Mouse (Mus musculus): ENCODE data around the gene Rhot1. TPM values are rescaled to one million over a fixed set of nuclear protein-coding genes. Genes with fewer than 3 reads are reported as not detected.

Gene Rhot1
- polyA plus RNA-seq, 1 experiment from 2014 or later: 48.1 TPM

- H3K4me3 ChIP-seq (replicated peaks; ENCODE audit: low read depth, low read length): peak overlapping the region; percentile 71
- H3K9me3 ChIP-seq (replicated peaks; ENCODE audit: low read length): no peaks in the 10 kb centered on the region
- TF ChIP-seq CTCF (IDR thresholded peaks at IDR 0.05; ENCODE audit: low read depth): peak; percentile 60
- ATAC-seq (replicated peaks; ENCODE audit: low FRiP score, low read depth) (0 out of 2 replicates have a peak, but pooled peaks have one; percentile 17), DNase-seq (ENCODE audit: low spot score) (peak; percentile 65)
- no peak overlapping the region; the same call in 1 of the 2 replicates for H3K27ac ChIP-seq
- peak overlapping the region; percentile 93 for H3K4me2 ChIP-seq (ENCODE audit: low read length)
- under 1% methylated on average over 49 of the region's 53 CpGs for WGBS
- H3K27me3 ChIP-seq (ENCODE audit: insufficient read depth, low read length): peaks cover 9% of the 10 kb centered on the region; the same call in 1 of the 2 replicates
- no peaks in the 10 kb centered on the region for H3K36me3 ChIP-seq (ENCODE audit: insufficient read depth, low read length)
- peak overlapping the region; percentile 57 for H3K9ac ChIP-seq (ENCODE audit: low read depth, low read length)
- peaks cover 9% of the 10 kb centered on the region; the same call in 1 of the 2 replicates for H3K4me1 ChIP-seq (replicated peaks; ENCODE audit: insufficient read depth, low read length)
Measured at GRCm38 (mm10) chr11:80301316-80302045, 92.7 kb downstream of the Rhot1 start.

DNA sequence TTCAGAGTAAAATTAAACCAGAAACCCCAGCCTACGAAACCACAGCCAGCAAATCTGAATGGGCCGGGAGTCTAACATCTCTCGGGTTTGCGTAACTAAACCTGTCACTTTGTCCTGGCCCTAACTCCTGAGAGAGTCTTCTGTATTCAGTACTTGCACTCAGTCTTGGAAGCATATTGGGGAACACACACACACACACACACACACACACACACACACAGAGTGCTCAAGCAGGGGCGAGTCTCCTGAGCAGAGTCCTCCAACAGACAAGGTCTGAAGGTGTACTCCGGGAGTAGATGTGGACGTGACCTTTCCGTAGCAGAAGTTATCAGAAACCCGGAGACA is 93.2 kb downstream of the Rhot1 start:
- no peak overlapping the region for H3K27ac ChIP-seq

DNA sequence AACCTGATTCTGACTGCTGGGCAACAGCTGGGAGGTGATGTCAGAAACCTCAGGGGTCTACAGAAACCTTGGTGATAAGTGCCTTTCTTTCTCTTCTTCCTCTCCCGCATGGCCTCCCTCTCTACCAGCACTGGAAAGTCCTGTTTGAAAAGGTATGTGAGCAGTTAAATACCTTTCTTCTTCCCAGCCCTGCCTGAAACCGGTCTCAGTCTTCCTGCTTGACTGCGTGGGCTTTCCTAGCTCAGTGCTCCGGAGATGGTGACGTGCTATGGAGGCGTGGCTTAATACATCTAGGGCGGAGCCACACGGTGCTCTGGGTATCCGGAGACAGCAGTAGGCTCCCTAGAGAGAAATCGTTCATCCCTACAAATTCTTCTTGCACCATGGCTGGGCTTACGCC is 93.7 kb downstream of the Rhot1 start:
- peak; percentile 49 for ATAC-seq (replicated peaks; ENCODE audit: low FRiP score, low read depth)
- no peak for TF ChIP-seq CTCF (IDR thresholded peaks at IDR 0.05; ENCODE audit: low read depth)
- peak overlapping the region; percentile 93 for H3K4me2 ChIP-seq (ENCODE audit: low read length)
- no peaks in the 10 kb centered on the region for H3K9me3 ChIP-seq (replicated peaks; ENCODE audit: low read length)
- H3K9ac ChIP-seq (ENCODE audit: low read depth, low read length): no peak overlapping the region
- no peak overlapping the region for H3K27ac ChIP-seq
- H3K36me3 ChIP-seq (ENCODE audit: insufficient read depth, low read length): no peaks in the 10 kb centered on the region
- peaks cover 9% of the 10 kb centered on the region; the same call in 1 of the 2 replicates for H3K4me1 ChIP-seq (replicated peaks; ENCODE audit: insufficient read depth, low read length)
- peaks cover 9% of the 10 kb centered on the region; the same call in 1 of the 2 replicates for H3K27me3 ChIP-seq (ENCODE audit: insufficient read depth, low read length)
- DNase-seq (ENCODE audit: low spot score): peak; percentile 87
- peak overlapping the region; percentile 71 for H3K4me3 ChIP-seq (replicated peaks; ENCODE audit: low read depth, low read length)
- 2% methylated on average over 11 of the region's 11 CpGs for WGBS

More for the DNA sequence above, 93.2 kb downstream of the Rhot1 start:
- ATAC-seq (replicated peaks; ENCODE audit: low FRiP score, low read depth) (no peak), DNase-seq (ENCODE audit: low spot score) (no peak)
- Histone ChIP-seq H3K36me3 (ENCODE audit: insufficient read depth, low read length) (no peaks in the 10 kb centered on the region), H3K4me3 (replicated peaks; ENCODE audit: low read depth, low read length) (peak overlapping the region; percentile 71), H3K27me3 (ENCODE audit: insufficient read depth, low read length) (peaks cover 9% of the 10 kb centered on the region; the same call in 1 of the 2 replicates), H3K4me2 (ENCODE audit: low read length) (peak overlapping the region; percentile 93), H3K9me3 (replicated peaks; ENCODE audit: low read length) (no peaks in the 10 kb centered on the region), H3K4me1 (replicated peaks; ENCODE audit: insufficient read depth, low read length) (peaks cover 9% of the 10 kb centered on the region; the same call in 1 of the 2 replicates), H3K9ac (ENCODE audit: low read depth, low read length) (no peak overlapping the region)
- TF ChIP-seq CTCF (IDR thresholded peaks at IDR 0.05; ENCODE audit: low read depth): no peak
- under 1% methylated on average over 9 of the region's 9 CpGs for WGBS

- H3K27me3 ChIP-seq (ENCODE audit: insufficient read depth, low read length): peaks cover 9% of the 10 kb centered on the region; the same call in 1 of the 2 replicates
- no peak for DNase-seq (ENCODE audit: low spot score)
- H3K4me1 ChIP-seq (replicated peaks; ENCODE audit: insufficient read depth, low read length): peaks cover 9% of the 10 kb centered on the region; the same call in 1 of the 2 replicates
- TF ChIP-seq CTCF (IDR thresholded peaks at IDR 0.05; ENCODE audit: low read depth): peak; percentile 35; the same call in 1 of the 2 replicates
- ATAC-seq (replicated peaks; ENCODE audit: low FRiP score, low read depth): no peak
- H3K36me3 ChIP-seq (ENCODE audit: insufficient read depth, low read length): no peaks in the 10 kb centered on the region
- no peak overlapping the region for H3K27ac ChIP-seq
- WGBS: 83% methylated on average over 3 of the region's 3 CpGs
- H3K4me3 ChIP-seq (replicated peaks; ENCODE audit: low read depth, low read length): no peak overlapping the region
- no peak overlapping the region for H3K9ac ChIP-seq (ENCODE audit: low read depth, low read length)
- no peaks in the 10 kb centered on the region for H3K9me3 ChIP-seq (replicated peaks; ENCODE audit: low read length)
- no peak overlapping the region for H3K4me2 ChIP-seq (ENCODE audit: low read length)
Measured at GRCm38 (mm10) chr11:80303746-80304145, 94.9 kb downstream of the Rhot1 start.

GRCm38 (mm10) chr11:80304846-80305245 is 96.0 kb downstream of the Rhot1 start:
- ATAC-seq (replicated peaks; ENCODE audit: low FRiP score, low read depth) (no peak), DNase-seq (ENCODE audit: low spot score) (no peak)

DNA sequence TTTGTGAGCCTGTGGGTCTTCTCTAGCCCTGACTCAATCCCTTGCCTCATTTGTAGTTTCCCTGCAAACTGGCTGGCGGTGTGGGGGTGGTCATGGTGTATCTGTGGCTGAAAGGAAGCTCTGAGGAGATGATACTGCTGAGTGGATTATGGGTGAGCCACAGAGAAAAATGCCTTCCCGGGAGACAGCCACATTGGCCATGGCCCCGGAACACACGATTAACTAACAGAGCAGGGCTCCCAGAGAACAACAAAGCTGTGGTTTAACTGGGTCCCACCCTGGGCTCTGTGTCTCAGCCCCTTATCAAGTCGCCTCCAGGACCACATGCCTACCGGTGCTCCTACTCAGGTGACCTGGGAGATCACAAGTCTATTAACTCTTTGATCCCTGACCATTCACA is 99.7 kb downstream of the Rhot1 start:
- ATAC-seq (replicated peaks; ENCODE audit: low FRiP score, low read depth) (no peak), DNase-seq (ENCODE audit: low spot score) (no peak)
- Histone ChIP-seq H3K27ac (no peak overlapping the region), H3K27me3 (ENCODE audit: insufficient read depth, low read length) (no peaks in the 10 kb centered on the region), H3K9me3 (replicated peaks; ENCODE audit: low read length) (no peaks in the 10 kb centered on the region), H3K4me2 (ENCODE audit: low read length) (no peak overlapping the region), H3K36me3 (ENCODE audit: insufficient read depth, low read length) (no peaks in the 10 kb centered on the region), H3K4me3 (replicated peaks; ENCODE audit: low read depth, low read length) (no peak overlapping the region), H3K4me1 (replicated peaks; ENCODE audit: insufficient read depth, low read length) (no peaks in the 10 kb centered on the region), H3K9ac (ENCODE audit: low read depth, low read length) (no peak overlapping the region)
- TF ChIP-seq CTCF (IDR thresholded peaks at IDR 0.05; ENCODE audit: low read depth): no peak
- 62% methylated on average over 6 of the region's 6 CpGs for WGBS

More at GRCm38 (mm10) chr11:80304846-80305245, 96.0 kb downstream of the Rhot1 start:
- H3K4me1 ChIP-seq (replicated peaks; ENCODE audit: insufficient read depth, low read length): peaks cover 9% of the 10 kb centered on the region; the same call in 1 of the 2 replicates
- WGBS: 81% methylated on average over 10 of the region's 10 CpGs
- no peaks in the 10 kb centered on the region for H3K9me3 ChIP-seq (replicated peaks; ENCODE audit: low read length)
- H3K36me3 ChIP-seq (ENCODE audit: insufficient read depth, low read length): no peaks in the 10 kb centered on the region
- H3K4me3 ChIP-seq (replicated peaks; ENCODE audit: low read depth, low read length): no peak overlapping the region
- no peak overlapping the region for H3K9ac ChIP-seq (ENCODE audit: low read depth, low read length)
- H3K27me3 ChIP-seq (ENCODE audit: insufficient read depth, low read length): peaks cover 5% of the 10 kb centered on the region; the same call in 1 of the 2 replicates
- H3K4me2 ChIP-seq (ENCODE audit: low read length): no peak overlapping the region
- no peak overlapping the region for H3K27ac ChIP-seq
- TF ChIP-seq CTCF (IDR thresholded peaks at IDR 0.05; ENCODE audit: low read depth): no peak

Data from kidney, postnatal 0 days (tissue).